Mouse (Mus musculus) CD4-positive helper T cell, adult 2 months (primary cell): ENCODE results near the gene Brca1.
"Not testable (repeated sequence)": the region's sequence is repeated elsewhere in the genome, so short reads cannot be mapped to it uniquely, and the experiment has no call there.

ENCODE experiments used
- DNase-seq: peaks from one replicate; pipeline ENCODE4 v3.0.0-alpha.2; 2012; ENCODE audit warnings: low read depth, missing footprints, low spot score

The Brca1 gene

DNA sequence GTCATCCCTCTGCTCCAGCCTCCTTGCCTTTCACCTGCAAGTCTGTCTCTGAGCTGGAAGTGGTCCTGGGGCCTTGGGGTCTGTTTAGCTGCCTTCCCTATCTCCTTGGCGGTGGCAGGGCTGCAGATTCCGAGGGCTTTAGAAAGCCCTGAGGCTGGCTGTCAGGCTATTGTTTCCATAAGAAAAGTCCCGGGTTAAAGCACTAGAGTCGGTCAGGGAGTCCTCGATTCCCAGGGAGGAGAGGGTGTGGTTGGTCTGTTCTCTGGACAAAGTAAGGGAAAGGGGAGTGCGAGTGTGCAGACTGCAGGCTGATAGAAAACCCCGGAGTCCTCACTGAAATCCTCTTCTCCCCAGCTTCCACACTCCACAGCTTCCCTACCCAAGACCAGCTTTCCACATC lies 81.5 kb downstream of the Brca1 start:
- DNase-seq, result no peak

DNA sequence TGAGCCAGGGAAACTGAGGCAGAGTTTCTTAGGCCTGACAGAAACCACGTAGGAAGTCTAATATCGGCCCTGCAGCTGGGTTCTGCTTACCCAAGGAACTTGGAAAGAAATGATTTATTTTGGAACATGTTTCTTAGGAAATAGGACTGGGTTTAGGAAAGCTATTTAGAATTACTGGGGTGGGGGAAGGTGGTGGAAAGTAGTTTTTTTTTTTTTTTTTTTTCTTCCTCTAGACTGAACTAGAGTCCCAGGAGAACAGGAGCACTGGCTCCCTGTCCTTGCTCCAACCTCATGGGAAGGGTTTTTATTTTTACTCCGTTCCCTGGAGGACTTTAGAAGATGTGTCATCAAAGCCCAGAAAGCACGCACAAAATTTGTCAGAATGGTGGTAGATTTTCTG lies 82.6 kb downstream of the Brca1 start:
- no peak for DNase-seq

DNA sequence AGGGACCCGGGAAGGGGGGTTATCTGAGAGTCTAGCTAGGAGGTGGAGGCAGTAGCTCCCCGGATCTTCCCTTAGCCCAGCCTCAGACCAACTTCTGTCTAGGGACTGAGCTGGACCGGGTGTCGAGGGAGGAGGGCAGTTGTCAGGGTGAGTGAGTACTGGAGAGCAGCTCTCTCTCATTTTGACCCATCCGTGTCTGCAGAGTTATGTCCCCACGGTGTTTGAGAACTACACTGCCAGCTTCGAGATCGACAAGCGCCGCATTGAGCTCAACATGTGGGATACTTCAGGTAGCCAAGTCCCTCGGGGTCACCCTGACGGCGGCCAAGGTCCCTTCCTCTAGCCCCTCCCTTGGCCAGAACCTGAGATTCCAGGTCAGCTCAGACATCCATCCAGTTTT lies 83.0 kb downstream of the Brca1 start:
- no peak for DNase-seq

DNA sequence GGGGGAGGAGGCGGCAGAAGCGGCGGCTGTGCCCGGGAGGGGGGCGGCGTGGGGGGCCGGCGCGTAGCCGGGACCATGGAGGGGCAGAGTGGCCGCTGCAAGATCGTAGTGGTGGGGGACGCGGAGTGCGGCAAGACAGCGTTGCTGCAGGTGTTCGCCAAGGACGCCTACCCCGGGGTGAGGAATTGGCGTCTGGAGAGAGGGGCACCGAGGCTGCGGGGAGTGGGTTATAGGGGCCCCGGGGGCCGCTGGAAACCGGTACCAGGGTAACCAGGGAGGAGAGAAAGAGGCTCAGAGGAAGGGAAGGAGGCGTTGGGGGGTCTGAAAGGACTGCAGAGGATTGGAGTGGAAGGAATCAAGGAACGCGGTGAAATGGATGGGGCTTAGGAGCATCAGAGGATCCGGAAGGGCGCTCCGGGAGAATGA lies 83.5 kb downstream of the Brca1 start:
- DNase-seq, result no peak

DNA sequence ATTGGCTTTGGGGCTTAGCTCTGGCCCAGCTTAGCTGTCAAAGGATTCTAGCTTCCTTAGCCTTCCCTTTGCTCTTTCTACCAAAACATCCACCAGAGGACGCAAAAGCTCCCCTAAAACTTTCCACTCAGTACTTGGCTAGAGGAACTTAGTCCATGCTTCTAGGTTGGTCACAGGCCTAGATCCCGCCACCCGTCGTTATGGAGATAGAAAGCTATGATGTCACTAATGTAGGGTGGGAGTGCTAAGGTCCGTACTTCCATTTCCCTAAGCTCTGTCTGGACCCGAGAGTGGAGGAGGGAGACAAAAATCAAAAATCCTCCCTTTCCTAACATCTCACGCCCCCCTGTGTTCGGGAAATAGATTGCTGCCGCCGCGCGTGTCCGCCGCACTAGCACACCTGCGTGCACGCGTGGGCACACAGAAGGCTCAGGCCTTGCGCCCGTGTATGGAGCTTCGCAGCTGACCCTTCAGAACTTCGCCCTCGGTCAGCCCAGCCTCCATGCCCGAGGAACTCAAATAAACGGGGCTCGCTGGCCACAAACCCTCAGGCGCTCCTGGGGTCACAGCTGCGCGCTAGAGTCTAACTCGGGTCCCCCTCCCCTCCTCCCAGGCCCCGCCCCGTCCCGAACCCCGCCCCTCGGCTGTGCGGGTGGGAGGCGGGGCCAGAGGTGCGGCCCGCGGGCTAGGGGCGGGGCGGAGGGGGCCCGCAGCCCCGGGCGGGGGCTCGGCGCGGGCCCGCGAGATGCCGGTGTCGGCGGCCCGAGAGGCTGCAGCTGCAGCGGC lies 84.1 kb downstream of the Brca1 start:
- peak; percentile 77 for DNase-seq

GRCm38 (mm10) chr11:101466552-101466950 lies 85.2 kb downstream of the Brca1 start:
- DNase-seq, result not testable (repeated sequence)

GRCm38 (mm10) chr11:101465869-101466551 lies 85.7 kb downstream of the Brca1 start, which contains the start of gene Vat1:
TSS of gene Vat1 (minus strand) at chr11:101466230.
- peak; percentile 78 for DNase-seq

GRCm38 (mm10) chr11:101465101-101465868 lies 86.5 kb downstream of the Brca1 start:
- peak; percentile 69 for DNase-seq

GRCm38 (mm10) chr11:101464211-101465100 lies 87.3 kb downstream of the Brca1 start, which contains the start of gene Rnd2:
TSS of gene Rnd2 (plus strand) at chr11:101464999.
- peak; percentile 32 for DNase-seq

DNA sequence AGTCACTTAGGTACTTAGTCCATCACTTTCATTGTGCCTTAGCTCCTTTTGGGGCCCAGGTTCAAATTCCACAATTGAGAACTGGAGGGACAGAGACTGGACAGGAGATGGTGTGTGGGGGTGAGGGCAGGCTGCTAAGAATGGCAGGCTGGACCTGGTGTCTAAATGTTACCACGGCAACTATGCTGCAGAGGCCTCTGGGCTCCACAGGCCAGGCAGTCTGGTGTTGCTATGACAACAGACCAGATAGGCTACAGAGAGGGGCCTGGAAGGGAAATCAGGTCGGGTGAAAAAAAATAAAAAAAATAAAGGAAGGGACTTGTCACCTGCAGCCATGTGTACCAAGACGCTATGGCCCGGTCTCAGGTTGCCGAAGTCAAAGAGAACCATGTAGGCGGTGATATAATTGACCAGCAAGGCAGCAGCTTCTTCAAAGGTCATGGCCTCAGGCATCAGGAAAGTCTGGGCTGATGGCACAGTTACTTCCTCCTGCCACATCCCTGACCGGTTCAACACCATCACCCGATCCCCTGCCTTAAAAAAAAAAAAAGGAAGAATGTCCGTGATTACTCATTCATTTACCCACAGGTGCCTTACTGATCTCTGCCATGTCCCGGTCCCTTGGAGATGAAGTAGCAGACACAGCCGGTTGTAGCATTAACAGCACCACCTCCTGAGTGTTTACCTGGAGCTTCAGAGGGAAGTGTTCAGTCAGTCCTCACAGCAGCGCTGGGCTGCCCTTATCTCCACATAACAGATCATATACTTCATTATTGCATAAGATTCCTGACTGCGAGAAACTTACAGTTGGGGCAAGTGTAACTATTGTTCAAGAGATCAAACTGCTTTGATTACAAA lies 88.9 kb downstream of the Brca1 start:
- no peak for DNase-seq

DNA sequence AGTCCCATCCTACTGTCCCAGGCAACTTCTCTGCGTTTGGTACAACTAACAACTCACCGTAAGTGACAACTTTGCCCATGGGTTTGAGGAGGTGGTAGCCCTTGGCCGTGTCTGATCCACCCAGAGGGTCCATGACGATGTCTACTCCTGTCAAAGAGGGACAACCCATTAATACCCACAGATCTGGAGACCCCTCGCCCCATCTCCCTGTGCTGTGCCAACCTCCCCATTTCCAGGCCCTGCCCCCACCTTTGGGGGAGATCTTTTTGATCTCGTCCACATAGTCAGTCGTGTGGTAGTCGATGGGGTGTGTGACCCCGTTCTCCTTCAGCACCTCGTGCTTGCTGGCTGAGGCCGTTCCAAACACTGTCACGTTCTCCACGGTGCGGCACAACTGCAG lies 89.6 kb downstream of the Brca1 start:
- DNase-seq, result no peak

- no peak for DNase-seq
Measured at GRCm38 (mm10) chr11:101460321-101460720, 91.4 kb downstream of the Brca1 start.

DNA sequence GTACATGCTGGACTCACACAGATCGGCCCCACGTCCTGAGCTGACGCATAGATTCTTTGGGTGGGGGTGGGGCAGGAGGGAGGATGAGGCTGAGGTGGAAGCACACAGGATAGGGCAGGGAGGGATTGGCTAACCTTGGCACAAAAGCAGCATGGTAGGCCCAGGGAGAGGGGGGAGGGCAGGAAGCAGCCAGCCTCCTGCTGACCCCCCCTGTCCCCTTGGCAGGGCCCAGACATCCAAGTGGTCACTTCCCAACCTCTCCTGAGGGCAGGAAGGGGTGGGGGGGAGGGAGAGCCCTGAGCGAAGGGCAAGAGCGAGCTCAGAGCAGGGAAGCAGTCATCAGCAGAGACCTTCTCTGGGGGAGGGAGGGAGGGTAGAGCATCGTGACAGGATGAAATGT lies 92.0 kb downstream of the Brca1 start:
- no peak for DNase-seq

DNA sequence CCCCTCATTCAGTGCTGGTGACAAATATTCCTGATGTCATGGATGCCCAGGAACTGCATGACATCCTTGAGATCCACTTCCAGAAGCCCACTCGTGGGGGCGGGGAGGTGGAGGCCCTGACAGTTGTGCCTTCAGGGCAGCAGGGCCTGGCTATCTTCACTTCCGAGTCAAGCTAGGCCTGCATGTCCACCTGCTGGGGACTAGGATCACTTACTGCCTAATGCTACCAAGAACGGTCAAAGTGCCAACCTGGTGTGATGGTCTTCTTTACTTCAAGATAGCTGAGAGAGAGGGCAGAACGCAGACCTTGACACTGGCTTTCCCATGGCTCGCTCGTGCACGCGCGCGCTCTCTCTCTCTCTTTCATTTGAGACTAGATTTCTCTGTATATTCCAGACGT lies 93.5 kb downstream of the Brca1 start:
- DNase-seq, result no peak

DNA sequence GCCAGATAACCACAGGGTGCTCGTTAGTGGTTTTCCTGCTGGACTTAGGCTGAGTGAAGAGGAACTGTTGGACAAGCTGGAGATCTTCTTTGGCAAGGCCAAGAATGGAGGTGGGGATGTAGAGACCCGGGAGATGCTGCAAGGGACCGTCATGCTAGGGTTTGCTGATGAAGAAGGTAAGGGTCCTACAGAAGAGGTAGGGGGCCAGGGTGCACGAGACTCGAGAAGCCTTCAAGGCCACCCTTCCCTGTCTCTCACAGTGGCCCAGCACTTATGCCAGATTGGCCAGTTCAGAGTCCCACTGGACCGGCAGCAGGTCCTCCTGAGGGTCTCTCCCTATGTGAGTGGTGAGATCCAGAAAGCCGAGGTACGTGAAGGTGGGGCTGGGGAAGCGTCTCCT lies 94.1 kb downstream of the Brca1 start:
- no peak for DNase-seq

GRCm38 (mm10) chr11:101455627-101456026 lies 96.1 kb downstream of the Brca1 start:
- DNase-seq, result no peak

DNA sequence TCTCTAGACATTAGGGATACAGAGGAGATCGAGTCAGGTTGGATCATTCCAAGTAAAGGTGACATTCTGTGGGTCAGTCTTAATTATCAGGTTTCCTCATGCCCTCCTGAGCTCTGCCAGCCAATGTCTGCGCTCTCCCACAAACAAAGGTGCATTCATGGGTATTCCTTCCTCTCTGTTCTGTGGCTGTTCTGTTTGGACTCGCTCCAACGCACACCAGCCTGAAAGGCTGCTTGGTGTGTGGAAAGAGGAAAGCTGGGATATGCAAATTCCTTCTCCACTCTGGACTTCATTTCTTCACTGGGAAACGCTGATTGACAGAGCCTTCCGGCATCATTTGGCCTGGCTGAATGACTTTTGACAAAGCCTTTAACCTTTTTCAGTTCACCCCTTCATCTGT lies 97.1 kb downstream of the Brca1 start:
- DNase-seq, result no peak

GRCm38 (mm10) chr11:101452093-101452774 lies 99.5 kb downstream of the Brca1 start:
- no peak for DNase-seq

- DNase-seq, result no peak
Measured at GRCm38 (mm10) chr11:101451536-101451935, 100.2 kb downstream of the Brca1 start.

DNA sequence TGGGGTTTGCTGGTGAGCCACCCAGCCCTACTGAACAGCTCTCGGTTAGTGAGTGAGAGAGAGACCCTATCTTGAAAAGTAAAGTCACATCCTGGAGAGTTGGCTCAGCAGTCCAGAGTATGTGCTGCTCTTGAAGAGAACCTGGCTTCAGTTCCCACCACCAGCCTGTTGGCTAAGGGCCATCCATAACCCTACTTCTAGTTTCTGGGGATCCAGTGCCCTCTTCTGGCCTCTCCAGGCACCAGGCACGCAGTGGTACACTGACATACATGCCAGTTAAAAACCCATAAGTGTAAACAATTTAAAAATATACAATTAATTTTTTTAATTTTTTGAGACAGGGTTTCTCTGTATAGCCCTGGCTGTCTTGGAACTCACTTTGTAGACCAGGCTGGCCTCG lies 101.4 kb downstream of the Brca1 start:
- peak; percentile 49 for DNase-seq
